Mouse (Mus musculus) myocyte (in vitro differentiated cells): Measurements from ENCODE around the gene Zfp418. TPM values are rescaled to one million over a fixed set of nuclear protein-coding genes. Genes with fewer than 3 reads are reported as not detected.

Experiments used
- H3K27me3 ChIP-seq: one replicate; pipeline ENCODE4 v1.6.1; 2011; ENCODE audit not compliant: control insufficient read depth, insufficient read depth, insufficient read length
- H3K36me3 ChIP-seq: one replicate; pipeline ENCODE4 v1.6.1; 2011; ENCODE audit not compliant: control insufficient read depth, insufficient read depth
- H3K4me2 ChIP-seq: one replicate; pipeline ENCODE4 v1.6.1; 2011; ENCODE audit warnings: low read depth, control low read depth
- H3K4me3 ChIP-seq: one replicate; pipeline ENCODE4 v1.5.1; 2011; ENCODE audit warnings: mild to moderate bottlenecking, control low read depth, moderate library complexity
- H3K79me2 ChIP-seq: one replicate; pipeline ENCODE4 v1.6.1; 2011; ENCODE audit not compliant: control insufficient read depth, insufficient read depth
- H3ac ChIP-seq: one replicate; pipeline ENCODE4 v1.6.1; 2011; ENCODE audit not compliant: control insufficient read depth, insufficient read length
- CEBPB ChIP-seq: IDR thresholded peaks from 2 replicates; pipeline ENCODE4 v1.6.1; 2011; ENCODE audit warnings: mild to moderate bottlenecking, moderate library complexity; ENCODE audit not compliant: poor library complexity, insufficient read depth, severe bottlenecking
- E2F4 ChIP-seq: IDR thresholded peaks from one replicate; pipeline ENCODE4 v1.6.1; 2011; ENCODE audit warnings: mild to moderate bottlenecking, control low read depth, moderate library complexity; ENCODE audit not compliant: insufficient read depth
- MAX ChIP-seq: IDR thresholded peaks from one replicate; pipeline ENCODE4 v1.6.1; 2011; ENCODE audit warnings: low read depth, mild to moderate bottlenecking, control low read depth
- MYOD1 ChIP-seq, 3 experiments: IDR thresholded peaks; one replicate each; pipeline ENCODE4 v1.6.1; 2011; ENCODE audit warnings: control low read depth in 2 of 3, low read depth in 2 of 3, mild to moderate bottlenecking in 2 of 3, moderate library complexity in 1 of 3; ENCODE audit not compliant: insufficient read length in 2 of 3, control insufficient read depth in 1 of 3
- MYOG ChIP-seq, 3 experiments: IDR thresholded peaks; one replicate each; pipeline ENCODE4 v1.6.1; 2011; ENCODE audit warnings: control low read depth in 2 of 3, low read depth in 2 of 3, mild to moderate bottlenecking in 2 of 3; ENCODE audit not compliant: insufficient read length in 2 of 3, control insufficient read depth in 1 of 3, insufficient read depth in 1 of 3
- POLR2A ChIP-seq: IDR thresholded peaks from one replicate; pipeline ENCODE4 v1.6.1; 2011; ENCODE audit warnings: low read depth, mild to moderate bottlenecking, control low read depth, moderate library complexity; ENCODE audit not compliant: insufficient read length
- POLR2AphosphoS2 ChIP-seq: IDR thresholded peaks from one replicate; pipeline ENCODE4 v1.6.1; 2011; ENCODE audit warnings: low read depth, control low read depth; ENCODE audit not compliant: insufficient read length
- REST ChIP-seq: IDR thresholded peaks from one replicate; pipeline ENCODE4 v1.6.1; 2011; ENCODE audit warnings: mild to moderate bottlenecking, control low read depth, moderate library complexity; ENCODE audit not compliant: insufficient read depth, insufficient read length
- SRF ChIP-seq: IDR thresholded peaks from one replicate; pipeline ENCODE4 v1.6.1; 2011; ENCODE audit warnings: low read depth; ENCODE audit not compliant: control insufficient read depth, insufficient read length
- TCF12 ChIP-seq: IDR thresholded peaks from one replicate; pipeline ENCODE4 v1.6.1; 2011; ENCODE audit warnings: mild to moderate bottlenecking, control low read depth; ENCODE audit not compliant: poor library complexity, insufficient read depth, severe bottlenecking
- TCF3 ChIP-seq: IDR thresholded peaks from one replicate; pipeline ENCODE4 v1.6.1; 2011; ENCODE audit warnings: low read depth, control low read depth; ENCODE audit not compliant: insufficient read length
- USF1 ChIP-seq: IDR thresholded peaks from one replicate; pipeline ENCODE4 v1.6.1; 2011; ENCODE audit warnings: low read depth, mild to moderate bottlenecking, control low read depth, moderate library complexity
- polyA plus RNA-seq: library from polyadenylated mRNA; unstranded; fragments of >200 nt; fragmentation: generic; extraction: Trizol; gene quantifications from one replicate; pipeline ENCODE4 v1.2.1, GENCODE M21; 2012; ENCODE audit warnings: missing spikeins

Gene Zfp418
- polyA plus RNA-seq, 1 experiment, result 0.53 TPM

DNA sequence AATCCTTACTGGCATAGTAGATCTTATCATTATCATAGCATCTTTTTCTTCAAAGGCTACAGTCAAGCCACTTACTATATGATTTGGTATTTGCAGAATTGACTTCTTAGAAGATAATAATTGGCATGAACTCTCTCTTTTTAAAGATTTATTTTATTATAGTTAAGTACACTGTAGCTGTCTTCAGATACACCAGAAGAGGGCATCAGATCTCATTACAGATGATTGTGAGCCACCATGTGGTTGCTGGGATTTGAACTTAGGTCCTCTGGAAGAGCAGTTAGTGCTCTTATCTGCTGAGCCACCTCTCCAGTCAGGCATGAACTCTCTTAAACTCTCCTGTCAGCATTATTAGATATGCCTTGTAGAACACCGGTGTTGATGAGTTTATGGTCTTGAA is 26.9 kb upstream of the Zfp418 start:
- no peak for TF ChIP-seq CEBPB
- TF ChIP-seq USF1, result no peak
- TF ChIP-seq MYOG (IDR thresholded peaks at IDR 0.05; ENCODE audit: control insufficient read depth in 1 of 3, insufficient read depth in 1 of 3, insufficient read length in 2 of 3, low read depth in 2 of 3), result no peak
- TF ChIP-seq E2F4, result no peak
- no peak for TF ChIP-seq TCF3
- TF ChIP-seq MAX, result no peak
- TF ChIP-seq MYOD1 (IDR thresholded peaks at IDR 0.05; ENCODE audit: control insufficient read depth in 1 of 3, insufficient read length in 2 of 3, low read depth in 2 of 3), result no peak
- TF ChIP-seq POLR2AphosphoS2, result no peak
- no peak for TF ChIP-seq SRF
- TF ChIP-seq REST, result no peak
- TF ChIP-seq POLR2A, result no peak
- TF ChIP-seq TCF12, result no peak
- H3K4me2 ChIP-seq, result no peak overlapping the region
- no peak overlapping the region for H3ac ChIP-seq
- H3K27me3 ChIP-seq, result no peaks in the 10 kb centered on the region
- no peaks in the 10 kb centered on the region for H3K79me2 ChIP-seq
- no peak overlapping the region for H3K4me3 ChIP-seq
- no peaks in the 10 kb centered on the region for H3K36me3 ChIP-seq

DNA sequence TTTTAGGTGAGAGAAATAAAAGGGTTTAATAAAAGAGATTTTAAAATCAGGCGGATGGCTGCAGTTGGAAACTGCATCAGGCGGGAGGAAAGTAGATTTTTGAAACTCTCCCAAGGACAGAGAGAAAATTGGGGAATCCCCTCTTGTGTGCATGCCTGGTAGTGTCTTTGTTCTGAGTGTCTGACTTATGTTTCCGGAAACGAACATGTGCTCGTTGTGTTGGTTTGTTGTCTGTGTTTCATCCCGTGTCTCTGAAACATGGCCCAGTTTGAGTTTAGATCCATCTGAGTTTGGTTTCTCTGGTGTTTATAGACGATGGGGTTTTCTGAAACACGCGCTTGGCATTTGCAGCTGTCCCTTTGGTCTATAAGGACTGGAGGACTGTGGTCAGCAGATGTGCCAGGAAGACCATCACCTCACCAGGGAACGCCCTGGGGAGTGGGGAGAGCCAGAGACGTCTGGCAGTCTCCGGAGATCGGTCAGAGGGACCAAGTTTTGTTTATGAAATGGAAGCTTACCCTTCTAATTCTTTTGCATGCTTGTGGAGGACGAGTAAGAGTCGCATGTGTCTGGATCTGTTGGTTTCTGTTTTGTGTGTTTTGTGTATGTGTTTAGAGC is 25.0 kb upstream of the Zfp418 start:
- Histone ChIP-seq H3K36me3 (no peaks in the 10 kb centered on the region), H3K79me2 (no peaks in the 10 kb centered on the region), H3K27me3 (no peaks in the 10 kb centered on the region), H3K4me3 (no peak overlapping the region), H3K4me2 (peak overlapping the region; percentile 6), H3ac (no peak overlapping the region)
- TF ChIP-seq MAX, result no peak
- TF ChIP-seq REST, result no peak
- TF ChIP-seq MYOD1 (IDR thresholded peaks at IDR 0.05; ENCODE audit: control insufficient read depth in 1 of 3, insufficient read length in 2 of 3, low read depth in 2 of 3), result no peak
- TF ChIP-seq POLR2A, result no peak
- no peak for TF ChIP-seq USF1
- no peak for TF ChIP-seq TCF12
- no peak for TF ChIP-seq POLR2AphosphoS2
- TF ChIP-seq CEBPB, result no peak
- TF ChIP-seq SRF, result no peak
- no peak for TF ChIP-seq E2F4
- no peak for TF ChIP-seq MYOG (IDR thresholded peaks at IDR 0.05; ENCODE audit: control insufficient read depth in 1 of 3, insufficient read depth in 1 of 3, insufficient read length in 2 of 3, low read depth in 2 of 3)
- no peak for TF ChIP-seq TCF3

DNA sequence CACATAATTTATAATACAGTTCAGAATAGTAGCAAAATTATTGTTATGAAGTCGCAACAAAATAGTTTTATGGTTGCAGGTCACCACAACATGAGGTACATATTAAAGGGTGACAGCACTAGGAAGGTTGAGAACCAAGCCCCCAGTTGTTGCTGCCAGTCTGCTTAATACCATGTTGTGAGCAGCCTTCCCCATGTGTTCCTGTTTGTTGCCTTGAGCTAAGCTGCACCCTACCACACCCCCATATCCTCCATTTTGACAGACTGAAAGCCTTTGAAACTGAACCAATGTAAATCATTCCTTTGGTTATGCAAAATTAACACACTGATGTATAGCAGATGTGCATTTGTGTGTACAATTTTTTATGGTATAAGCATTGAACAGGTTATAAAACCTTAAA is 14.8 kb downstream of the Zfp418 start:
- Histone ChIP-seq H3K4me3 (no peak overlapping the region), H3K36me3 (peaks cover 5% of the 10 kb centered on the region), H3ac (no peak overlapping the region), H3K79me2 (no peaks in the 10 kb centered on the region), H3K27me3 (no peaks in the 10 kb centered on the region), H3K4me2 (no peak overlapping the region)
- TF ChIP-seq TCF12, result no peak
- no peak for TF ChIP-seq CEBPB
- no peak for TF ChIP-seq POLR2A
- no peak for TF ChIP-seq MYOG (IDR thresholded peaks at IDR 0.05; ENCODE audit: control insufficient read depth in 1 of 3, insufficient read depth in 1 of 3, insufficient read length in 2 of 3, low read depth in 2 of 3)
- no peak for TF ChIP-seq USF1
- no peak for TF ChIP-seq SRF
- no peak for TF ChIP-seq REST
- no peak for TF ChIP-seq MYOD1 (IDR thresholded peaks at IDR 0.05; ENCODE audit: control insufficient read depth in 1 of 3, insufficient read length in 2 of 3, low read depth in 2 of 3)
- TF ChIP-seq TCF3, result no peak
- TF ChIP-seq POLR2AphosphoS2, result no peak
- TF ChIP-seq MAX, result no peak
- TF ChIP-seq E2F4, result no peak

DNA sequence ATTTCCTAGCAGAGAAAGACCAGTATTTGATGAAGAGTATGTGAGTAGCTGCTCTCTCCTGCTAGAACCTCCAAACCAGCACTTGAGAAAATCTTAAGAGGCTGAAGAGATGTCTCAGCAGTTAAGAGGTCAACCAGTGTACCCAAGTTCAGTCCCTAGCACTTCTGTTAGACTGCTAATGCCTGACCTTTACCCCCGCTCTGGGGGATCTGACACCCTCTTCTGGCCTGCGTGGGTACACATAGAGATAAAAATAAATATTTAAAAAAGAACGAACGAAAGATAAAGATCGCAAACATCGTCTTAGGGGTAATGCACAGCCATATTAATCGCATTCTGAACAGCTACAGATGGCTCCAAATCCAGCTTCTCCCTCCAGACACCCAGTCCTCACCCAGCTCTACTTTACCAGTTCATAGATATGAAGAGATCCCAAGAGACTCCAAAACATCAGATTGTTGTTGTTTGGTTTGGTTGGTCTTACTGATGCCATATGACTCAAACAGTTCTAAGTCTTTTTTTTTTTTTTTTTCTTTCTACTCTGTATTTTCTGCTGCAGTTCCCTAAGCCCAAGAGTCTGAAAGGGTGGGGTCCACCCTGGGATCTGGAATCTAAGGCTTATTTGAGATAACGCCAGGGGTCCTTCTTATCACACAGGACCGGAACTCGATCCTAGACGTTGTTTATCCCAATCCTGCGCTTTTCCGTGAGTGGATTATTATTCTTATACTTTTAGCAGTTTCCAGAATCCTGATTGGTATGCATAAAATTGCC is 16.5 kb downstream of the Zfp418 start:
- TF ChIP-seq TCF3, result no peak
- no peak for TF ChIP-seq SRF
- TF ChIP-seq USF1, result no peak
- TF ChIP-seq CEBPB, result no peak
- no peak for TF ChIP-seq MYOG (IDR thresholded peaks at IDR 0.05; ENCODE audit: control insufficient read depth in 1 of 3, insufficient read depth in 1 of 3, insufficient read length in 2 of 3, low read depth in 2 of 3)
- no peak for TF ChIP-seq POLR2AphosphoS2
- no peak for TF ChIP-seq E2F4
- no peak for TF ChIP-seq MAX
- TF ChIP-seq MYOD1 (IDR thresholded peaks at IDR 0.05; ENCODE audit: control insufficient read depth in 1 of 3, insufficient read length in 2 of 3, low read depth in 2 of 3), result no peak
- TF ChIP-seq REST, result no peak
- no peak for TF ChIP-seq TCF12
- no peak for TF ChIP-seq POLR2A
- peak overlapping the region; percentile 18 for H3K4me3 ChIP-seq
- no peaks in the 10 kb centered on the region for H3K36me3 ChIP-seq
- H3ac ChIP-seq, result no peak overlapping the region
- H3K27me3 ChIP-seq, result no peaks in the 10 kb centered on the region
- no peaks in the 10 kb centered on the region for H3K79me2 ChIP-seq
- H3K4me2 ChIP-seq, result peak overlapping the region; percentile 53
